Mouse (Mus musculus) ES-E14 (cell line): ENCODE measurements around the gene Chd8. TPM values are rescaled to one million over a fixed set of nuclear protein-coding genes. Genes with fewer than 3 reads are reported as not detected.

ENCODE experiments used
- DNase-seq: peaks from one replicate; pipeline ENCODE4 v3.0.0-alpha.2; 2013; ENCODE audit warnings: low read depth, low spot score
- H3K27ac ChIP-seq: 2 replicates; pipeline ENCODE4 v1.5.1; 2012; ENCODE audit warnings: low read depth, mild to moderate bottlenecking, low read length, moderate library complexity, mixed read lengths; ENCODE audit not compliant: poor library complexity, insufficient read depth, severe bottlenecking
- H3K36me3 ChIP-seq: 2 replicates; pipeline ENCODE4 v1.6.1; 2012; ENCODE audit warnings: mild to moderate bottlenecking, low read length, moderate library complexity, mixed read lengths; ENCODE audit not compliant: control insufficient read depth, poor library complexity, insufficient read depth, severe bottlenecking
- H3K4me1 ChIP-seq, 2 experiments: fragments of 150-350 bp in 1 of 2; sonication (generic) in 1 of 2; 2 replicates each; pipeline ENCODE4 v1.6.1; 2012; ENCODE audit warnings: low read length in 2 of 2, mild to moderate bottlenecking in 1 of 2, mixed read lengths in 1 of 2; ENCODE audit not compliant: control insufficient read depth in 2 of 2, insufficient read depth in 2 of 2, poor library complexity in 1 of 2
- H3K4me3 ChIP-seq, 2 experiments: fragments of 150-350 bp in 1 of 2; sonication (generic) in 1 of 2; 2 replicates each; pipeline ENCODE4 v1.5.1; 2012; ENCODE audit warnings: low read length in 2 of 2, low read depth in 1 of 2, mild to moderate bottlenecking in 1 of 2, mixed read lengths in 1 of 2; ENCODE audit not compliant: insufficient read depth in 1 of 2, poor library complexity in 1 of 2, severe bottlenecking in 1 of 2
- H3K9ac ChIP-seq: 2 replicates; pipeline ENCODE4 v1.6.1; 2012; ENCODE audit warnings: low read depth, mild to moderate bottlenecking, low read length, mixed read lengths; ENCODE audit not compliant: poor library complexity, insufficient read depth, severe bottlenecking
- H3K9me3 ChIP-seq: fragments of 150-350 bp; sonication (generic); 2 replicates; pipeline ENCODE4 v1.6.1; 2012; ENCODE audit warnings: low read depth, mild to moderate bottlenecking, low read length; ENCODE audit not compliant: control insufficient read depth, insufficient read depth
- CHD2 ChIP-seq: IDR thresholded peaks from 2 replicates; pipeline ENCODE4 v1.6.1; 2014; ENCODE audit warnings: mild to moderate bottlenecking, low read depth, low read length, inconsistent platforms
- HCFC1 ChIP-seq: IDR thresholded peaks from 2 replicates; pipeline ENCODE4 v1.6.1; 2012; ENCODE audit warnings: low read length, inconsistent platforms, borderline replicate concordance; ENCODE audit not compliant: insufficient read depth
- MAFK ChIP-seq: IDR thresholded peaks from 2 replicates; pipeline ENCODE4 v1.6.1; 2014; ENCODE audit warnings: mild to moderate bottlenecking, low read depth, low read length, inconsistent platforms; ENCODE audit not compliant: insufficient read depth
- ZC3H11A ChIP-seq: IDR thresholded peaks from 2 replicates; pipeline ENCODE4 v1.6.1; 2012; ENCODE audit warnings: low read depth, mild to moderate bottlenecking, inconsistent platforms, low read length, borderline replicate concordance
- ZNF384 ChIP-seq: IDR thresholded peaks from 2 replicates; pipeline ENCODE4 v1.6.1; 2012; ENCODE audit warnings: low read depth, low read length, inconsistent platforms
- in situ Hi-C, 2 experiments: fragments of 600-800 bp; cut with MboI; formaldehyde crosslinking; loops; one replicate each; pipeline ENCODE4 v1.15.1; 2025; ENCODE audit warnings: low sequenced_read_pairs in 2 of 2, inconsistent platforms in 1 of 2; ENCODE audit not compliant: unreplicated experiment in 2 of 2
- total RNA-seq: library from RNA; depleted of rRNA; stranded (reverse); fragments of 300-350 nt; gene quantifications from 2 replicates; pipeline ENCODE4 v1.2.3, GENCODE M21; 2012

Gene Chd8
- total RNA-seq, 1 experiment = 45.1 TPM

DNA sequence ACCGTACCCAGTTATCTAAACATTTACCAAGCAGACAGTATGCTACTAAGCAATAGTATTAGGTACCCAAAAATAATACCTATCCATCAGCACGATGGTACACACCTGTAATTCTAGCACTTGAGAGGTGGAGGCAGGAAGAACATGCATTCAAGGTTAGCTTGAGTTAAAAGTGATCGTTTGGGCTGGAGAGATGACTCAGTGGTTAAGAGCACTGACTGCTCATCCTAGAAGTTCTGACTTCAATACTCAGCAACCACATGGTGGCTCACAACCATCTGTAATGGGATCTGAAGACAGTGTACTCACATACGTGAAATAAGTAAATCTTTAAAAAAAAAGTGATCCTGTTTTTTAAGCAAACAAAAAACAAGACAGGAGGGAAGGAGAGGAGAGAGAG, 11.5 kb downstream of the Chd8 start:
- Histone ChIP-seq H3K9me3 (no peaks in the 10 kb centered on the region), H3K4me3 (no peak overlapping the region), H3K36me3 (no peaks in the 10 kb centered on the region), H3K4me1 (peaks cover 0 to 2% of the 10 kb centered on the region in 2 experiments; a peak in 1 of 4 replicates), H3K27ac (no peak overlapping the region), H3K9ac (no peak overlapping the region)
- in situ Hi-C loops = no loop called here
- TF ChIP-seq CHD2 (no peak), ZC3H11A (no peak), HCFC1 (no peak), ZNF384 (no peak), MAFK (no peak)
- DNase-seq = no peak

GRCm38 (mm10) chr14:52244690-52245042, 12.9 kb downstream of the Chd8 start:
- in situ Hi-C loops = no loop called here
- DNase-seq = no peak
- H3K4me3 ChIP-seq = peak overlapping the region; percentile 72 to 90
- peak overlapping the region; percentile 67; the same call in 1 of the 2 replicates for H3K27ac ChIP-seq
- H3K9ac ChIP-seq = peak overlapping the region; percentile 80
- H3K4me1 ChIP-seq = peaks cover 0 to 2% of the 10 kb centered on the region in 2 experiments; a peak in 1 of 4 replicates
- TF ChIP-seq ZC3H11A (no peak), MAFK (no peak), CHD2 (no peak), HCFC1 (no peak), ZNF384 (no peak)
- no peaks in the 10 kb centered on the region for H3K36me3 ChIP-seq
- H3K9me3 ChIP-seq = no peaks in the 10 kb centered on the region

- TF ChIP-seq MAFK (no peak), ZNF384 (no peak), ZC3H11A (no peak), CHD2 (peak; percentile 95), HCFC1 (peak; percentile 65; the same call in 1 of the 2 replicates)
- H3K9ac ChIP-seq = peak overlapping the region; percentile 85
- H3K4me3 ChIP-seq = peak overlapping the region; percentile 90 to 96
- peak overlapping the region; percentile 67 for H3K27ac ChIP-seq
- no peaks in the 10 kb centered on the region for H3K9me3 ChIP-seq
- in situ Hi-C loops = no loop called here
- DNase-seq = peak; percentile 99
- H3K4me1 ChIP-seq = peaks cover 0 to 2% of the 10 kb centered on the region in 2 experiments; a peak in 1 of 4 replicates
- H3K36me3 ChIP-seq = no peaks in the 10 kb centered on the region
These were observed 13.4 kb downstream of the Chd8 start for GRCm38 (mm10) chr14:52244041-52244689.

DNA sequence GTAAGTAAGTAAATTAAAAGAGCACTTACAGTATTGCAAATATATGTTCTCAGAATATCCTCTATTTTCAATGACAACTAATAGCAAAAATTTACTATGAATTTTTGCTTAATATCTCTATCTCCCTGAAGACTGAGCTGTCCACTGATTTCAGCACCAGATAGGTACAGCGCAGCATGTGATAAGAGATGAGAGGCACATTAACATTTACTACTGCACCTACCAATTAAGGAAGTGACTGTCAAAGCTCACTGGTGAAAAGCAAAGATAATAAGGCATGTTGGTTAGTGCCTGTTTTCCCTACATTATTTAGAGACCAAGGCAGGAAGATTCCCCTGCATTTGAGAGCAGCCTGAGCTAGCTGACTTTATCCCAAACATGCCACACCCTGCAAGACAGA, 21.4 kb downstream of the Chd8 start:
- Histone ChIP-seq H3K4me1 (no peaks in the 10 kb centered on the region; a peak in 1 of 4 replicates), H3K9ac (no peak overlapping the region), H3K9me3 (no peaks in the 10 kb centered on the region), H3K36me3 (peaks cover 33% of the 10 kb centered on the region), H3K4me3 (no peak overlapping the region), H3K27ac (no peak overlapping the region)
- TF ChIP-seq ZNF384 (no peak), CHD2 (no peak), MAFK (no peak), HCFC1 (no peak), ZC3H11A (no peak)
- in situ Hi-C loops = no loop called here
- DNase-seq = no peak
